Mouse (Mus musculus): ENCODE measurements around the gene Cd164l2. TPM values are rescaled to one million over a fixed set of nuclear protein-coding genes. Genes with fewer than 3 reads are reported as not detected.

Gene Cd164l2
- polyA plus RNA-seq, 1 experiment, result 10.0 TPM

DNA sequence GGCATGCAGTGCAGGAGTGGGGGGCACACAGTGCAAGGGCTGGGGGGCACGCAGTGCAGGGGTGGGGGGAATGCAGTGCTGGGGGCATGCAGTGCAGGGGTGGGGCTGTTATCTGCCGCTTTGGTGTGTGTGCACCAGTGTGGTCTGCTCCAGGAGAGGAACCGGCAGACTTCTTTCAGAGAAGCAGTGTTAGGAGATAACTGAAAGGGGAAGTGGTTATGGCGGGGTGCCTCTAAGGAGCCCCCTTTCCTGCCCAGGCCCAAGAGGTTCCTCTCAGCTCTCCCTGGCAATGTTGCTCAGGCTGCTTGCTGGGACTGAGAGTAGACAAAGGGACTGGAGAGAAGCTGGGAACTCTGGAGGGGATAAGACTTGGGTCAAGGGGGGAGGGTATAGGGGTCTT is 26.0 kb downstream of the Cd164l2 start:
- Histone ChIP-seq H3K4me1 (ENCODE audit: control insufficient read depth, insufficient read depth, low read length) (peaks cover 11% of the 10 kb centered on the region), H3K36me3 (ENCODE audit: control insufficient read depth, insufficient read depth, low read length) (no peaks in the 10 kb centered on the region), H3K4me3 (ENCODE audit: control insufficient read depth, low read depth, low read length) (no peak overlapping the region), H3K27me3 (ENCODE audit: control insufficient read depth, insufficient read depth, low read length) (no peaks in the 10 kb centered on the region), H3K27ac (ENCODE audit: control insufficient read depth, insufficient read depth, low read depth, low read length) (no peak overlapping the region)
- no peak for TF ChIP-seq CTCF (IDR thresholded peaks at IDR 0.05; ENCODE audit: control insufficient read depth, insufficient read depth, insufficient replicate concordance, low read depth, low read length)
- no peak for TF ChIP-seq POLR2A (IDR thresholded peaks at IDR 0.05; ENCODE audit: control insufficient read depth, low read depth, low read length)

DNA sequence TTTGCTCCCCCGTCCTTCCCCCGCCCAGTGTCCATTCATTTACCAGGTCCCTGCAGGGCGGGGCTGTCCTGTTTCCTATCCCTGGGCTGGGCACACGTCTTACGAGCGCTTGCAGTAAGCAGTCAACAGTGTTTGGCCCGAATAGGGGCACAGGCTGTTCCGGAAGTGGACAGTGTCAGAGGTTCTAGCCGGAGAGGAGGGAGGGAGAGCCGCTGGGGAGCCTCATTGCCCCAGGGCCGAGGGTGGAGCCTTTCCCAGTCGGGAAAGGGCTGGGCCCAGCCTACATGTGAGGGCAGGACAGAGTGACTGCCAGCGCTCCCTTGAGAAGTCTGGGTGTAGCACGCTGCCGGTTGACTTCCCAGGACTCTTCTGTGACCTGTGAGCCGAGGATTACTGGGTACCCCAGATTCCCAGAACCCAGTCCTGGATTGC is 28.6 kb downstream of the Cd164l2 start, which contains the start of gene Map3k6:
Map3k6 (plus strand) TSS at position 329 of the 432 bp plus-strand sequence.
- Histone ChIP-seq H3K27ac (ENCODE audit: control insufficient read depth, insufficient read depth, low read depth, low read length) (peak within 1 kb of the TSS; percentile 86), H3K4me3 (ENCODE audit: control insufficient read depth, low read depth, low read length) (peak within 1 kb of the TSS; percentile 91), H3K36me3 (ENCODE audit: control insufficient read depth, insufficient read depth, low read length) (no peaks in the 10 kb centered on the region), H3K4me1 (ENCODE audit: control insufficient read depth, insufficient read depth, low read length) (peaks cover 11% of the 10 kb centered on the region), H3K27me3 (ENCODE audit: control insufficient read depth, insufficient read depth, low read length) (no peaks in the 10 kb centered on the region)
- TF ChIP-seq POLR2A (IDR thresholded peaks at IDR 0.05; ENCODE audit: control insufficient read depth, low read depth, low read length), result no peak
- TF ChIP-seq CTCF (IDR thresholded peaks at IDR 0.05; ENCODE audit: control insufficient read depth, insufficient read depth, insufficient replicate concordance, low read depth, low read length), result no peak

DNA sequence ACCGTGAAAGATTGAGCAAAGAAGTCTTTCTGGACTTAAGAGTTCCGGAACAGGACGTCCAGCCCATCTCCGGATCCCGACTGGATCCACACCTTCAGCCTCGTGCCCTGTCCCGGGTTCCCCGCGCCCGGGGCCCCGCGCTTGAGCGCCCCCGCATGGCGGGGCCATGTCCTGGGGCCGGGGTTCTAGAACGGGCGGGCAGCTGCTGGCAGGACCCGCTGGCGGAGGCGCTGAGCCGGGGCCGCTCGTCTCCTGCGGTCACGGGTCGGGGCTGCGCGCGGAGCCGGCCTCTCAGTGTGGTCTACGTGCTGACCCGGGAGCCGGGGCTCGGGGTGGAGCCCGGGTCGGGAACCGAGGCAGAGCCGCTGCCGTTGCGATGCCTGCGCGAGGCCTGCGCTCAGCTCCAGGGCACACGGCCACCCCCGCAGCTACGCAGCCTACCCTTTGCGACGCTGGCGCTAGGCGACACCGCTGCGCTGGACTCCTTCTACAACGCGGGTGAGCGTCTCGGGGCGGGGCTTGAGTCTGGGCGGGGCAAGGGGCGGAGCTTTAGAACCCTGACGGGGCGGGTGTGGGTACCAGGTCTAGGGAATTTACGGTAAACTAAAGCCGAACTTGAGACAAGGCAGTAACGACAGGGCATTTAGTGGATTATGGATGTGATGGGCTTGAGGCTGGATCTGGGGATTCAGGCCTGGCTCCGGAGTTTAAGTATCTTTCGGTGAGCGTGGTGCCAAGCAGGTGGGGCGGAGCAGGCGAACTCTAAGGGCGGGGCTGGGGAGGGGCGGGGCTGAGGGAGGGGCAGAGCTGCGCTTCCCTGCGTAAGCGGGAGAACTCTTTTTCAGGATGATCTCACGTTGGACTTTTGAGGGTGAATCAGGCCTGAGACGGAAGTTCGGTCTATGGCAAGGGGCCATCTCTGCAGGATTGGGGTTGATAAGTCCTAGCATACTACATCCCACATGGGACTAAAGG is 29.3 kb downstream of the Cd164l2 start:
- TF ChIP-seq CTCF (IDR thresholded peaks at IDR 0.05; ENCODE audit: control insufficient read depth, insufficient read depth, insufficient replicate concordance, low read depth, low read length) (no peak; the same call in 1 of the 2 replicates), POLR2A (IDR thresholded peaks at IDR 0.05; ENCODE audit: control insufficient read depth, low read depth, low read length) (peak; percentile 70; the same call in 1 of the 2 replicates)
- peak overlapping the region; percentile 86 for H3K27ac ChIP-seq (ENCODE audit: control insufficient read depth, insufficient read depth, low read depth, low read length)
- H3K4me1 ChIP-seq (ENCODE audit: control insufficient read depth, insufficient read depth, low read length), result peaks cover 11% of the 10 kb centered on the region
- no peaks in the 10 kb centered on the region for H3K36me3 ChIP-seq (ENCODE audit: control insufficient read depth, insufficient read depth, low read length)
- no peaks in the 10 kb centered on the region for H3K27me3 ChIP-seq (ENCODE audit: control insufficient read depth, insufficient read depth, low read length)
- peak overlapping the region; percentile 91 for H3K4me3 ChIP-seq (ENCODE audit: control insufficient read depth, low read depth, low read length)

DNA sequence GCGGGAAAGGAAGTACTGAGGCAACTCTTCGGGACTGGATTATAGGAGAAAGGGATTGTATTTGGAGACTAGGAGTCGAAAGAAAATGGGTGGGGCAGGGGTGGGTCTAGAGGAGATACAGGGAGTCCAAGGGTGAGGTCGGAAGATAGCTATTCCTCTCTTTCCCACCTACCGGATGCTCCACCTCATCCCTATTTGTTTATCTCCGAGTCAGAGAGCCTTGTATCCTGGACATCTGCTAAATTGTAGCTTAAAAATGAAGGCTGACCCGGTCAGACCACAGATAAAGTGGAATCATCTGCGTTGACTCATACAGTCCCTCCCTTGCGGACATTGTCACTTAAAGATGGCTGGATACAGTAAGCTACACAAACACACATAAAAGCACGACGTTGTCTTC is 30.0 kb downstream of the Cd164l2 start:
- Histone ChIP-seq H3K27ac (ENCODE audit: control insufficient read depth, insufficient read depth, low read depth, low read length) (no peak overlapping the region), H3K4me3 (ENCODE audit: control insufficient read depth, low read depth, low read length) (peak overlapping the region; percentile 91), H3K36me3 (ENCODE audit: control insufficient read depth, insufficient read depth, low read length) (no peaks in the 10 kb centered on the region), H3K4me1 (ENCODE audit: control insufficient read depth, insufficient read depth, low read length) (peaks cover 11% of the 10 kb centered on the region), H3K27me3 (ENCODE audit: control insufficient read depth, insufficient read depth, low read length) (no peaks in the 10 kb centered on the region)
- no peak for TF ChIP-seq POLR2A (IDR thresholded peaks at IDR 0.05; ENCODE audit: control insufficient read depth, low read depth, low read length)
- no peak for TF ChIP-seq CTCF (IDR thresholded peaks at IDR 0.05; ENCODE audit: control insufficient read depth, insufficient read depth, insufficient replicate concordance, low read depth, low read length)

DNA sequence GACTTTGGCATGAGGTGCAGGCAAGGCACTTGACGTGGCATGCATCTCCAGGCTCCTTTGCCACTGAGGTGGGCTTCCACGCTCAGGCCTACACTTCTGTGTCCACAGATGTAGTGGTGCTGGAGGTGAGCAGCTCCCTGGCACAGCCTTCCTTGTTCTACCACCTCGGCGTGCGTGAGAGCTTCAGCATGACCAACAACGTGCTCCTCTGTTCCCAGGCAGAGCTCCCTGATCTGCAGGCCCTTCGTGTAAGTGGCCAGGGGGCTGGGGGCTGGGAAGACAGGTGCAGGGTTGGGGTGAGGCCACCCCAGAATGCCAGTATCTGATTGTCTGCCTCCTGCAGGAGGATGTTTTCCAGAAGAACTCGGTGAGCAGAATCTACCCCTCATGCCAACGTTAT is 30.8 kb downstream of the Cd164l2 start:
- Histone ChIP-seq H3K4me1 (ENCODE audit: control insufficient read depth, insufficient read depth, low read length) (peaks cover 11% of the 10 kb centered on the region), H3K27ac (ENCODE audit: control insufficient read depth, insufficient read depth, low read depth, low read length) (no peak overlapping the region), H3K36me3 (ENCODE audit: control insufficient read depth, insufficient read depth, low read length) (no peaks in the 10 kb centered on the region), H3K4me3 (ENCODE audit: control insufficient read depth, low read depth, low read length) (no peak overlapping the region), H3K27me3 (ENCODE audit: control insufficient read depth, insufficient read depth, low read length) (no peaks in the 10 kb centered on the region)
- TF ChIP-seq CTCF (IDR thresholded peaks at IDR 0.05; ENCODE audit: control insufficient read depth, insufficient read depth, insufficient replicate concordance, low read depth, low read length), result no peak
- TF ChIP-seq POLR2A (IDR thresholded peaks at IDR 0.05; ENCODE audit: control insufficient read depth, low read depth, low read length), result no peak

DNA sequence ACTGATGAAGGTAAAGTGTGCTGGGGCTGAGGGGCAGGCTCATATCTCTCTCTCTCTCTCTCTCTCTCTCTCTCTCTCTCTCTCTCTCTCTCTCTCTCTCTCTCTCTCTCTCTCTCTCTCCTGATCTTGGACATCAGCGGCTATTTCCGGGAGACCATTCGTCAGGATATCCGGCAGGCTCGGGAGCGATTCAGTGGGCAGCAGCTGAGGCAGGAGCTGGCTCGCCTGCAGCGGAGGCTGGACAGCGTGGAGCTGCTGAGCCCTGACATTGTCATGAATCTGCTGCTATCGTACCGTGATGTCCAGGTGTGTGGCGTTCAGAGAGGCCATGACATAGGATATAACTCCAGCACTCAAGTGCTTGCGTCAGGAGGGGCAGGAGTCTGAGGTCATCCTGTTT is 31.6 kb downstream of the Cd164l2 start:
- no peak overlapping the region for H3K27ac ChIP-seq (ENCODE audit: control insufficient read depth, insufficient read depth, low read depth, low read length)

DNA sequence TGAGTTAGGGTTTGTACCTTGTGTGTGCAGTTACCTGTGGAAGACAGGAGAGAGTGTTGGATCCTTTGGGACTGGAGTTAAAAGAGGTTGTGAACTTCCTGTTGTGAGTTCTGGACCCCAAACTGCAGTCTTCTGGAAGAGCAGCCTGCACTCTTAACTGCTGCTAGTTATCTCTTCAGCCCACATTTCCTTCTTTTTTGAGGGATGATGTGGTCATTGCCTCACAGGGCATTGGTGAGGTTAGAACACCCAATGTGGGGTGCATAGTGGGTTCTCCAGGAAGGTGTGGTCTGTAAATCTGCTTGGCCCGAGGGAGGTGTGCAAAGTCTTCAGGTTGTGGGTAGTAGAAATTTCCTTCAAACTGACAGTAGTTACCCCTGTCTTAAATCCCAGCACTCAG is 32.4 kb downstream of the Cd164l2 start:
- TF ChIP-seq CTCF (IDR thresholded peaks at IDR 0.05; ENCODE audit: control insufficient read depth, insufficient read depth, insufficient replicate concordance, low read depth, low read length) (no peak), POLR2A (IDR thresholded peaks at IDR 0.05; ENCODE audit: control insufficient read depth, low read depth, low read length) (no peak)
- Histone ChIP-seq H3K36me3 (ENCODE audit: control insufficient read depth, insufficient read depth, low read length) (no peaks in the 10 kb centered on the region), H3K4me1 (ENCODE audit: control insufficient read depth, insufficient read depth, low read length) (peaks cover 11% of the 10 kb centered on the region), H3K4me3 (ENCODE audit: control insufficient read depth, low read depth, low read length) (no peak overlapping the region), H3K27ac (ENCODE audit: control insufficient read depth, insufficient read depth, low read depth, low read length) (no peak overlapping the region), H3K27me3 (ENCODE audit: control insufficient read depth, insufficient read depth, low read length) (no peaks in the 10 kb centered on the region)

More for the DNA sequence above, 31.6 kb downstream of the Cd164l2 start:
- H3K4me3 ChIP-seq (ENCODE audit: control insufficient read depth, low read depth, low read length), result no peak overlapping the region
- no peaks in the 10 kb centered on the region for H3K36me3 ChIP-seq (ENCODE audit: control insufficient read depth, insufficient read depth, low read length)
- no peak for TF ChIP-seq CTCF (IDR thresholded peaks at IDR 0.05; ENCODE audit: control insufficient read depth, insufficient read depth, insufficient replicate concordance, low read depth, low read length)
- no peak for TF ChIP-seq POLR2A (IDR thresholded peaks at IDR 0.05; ENCODE audit: control insufficient read depth, low read depth, low read length)
- peaks cover 11% of the 10 kb centered on the region for H3K4me1 ChIP-seq (ENCODE audit: control insufficient read depth, insufficient read depth, low read length)
- H3K27me3 ChIP-seq (ENCODE audit: control insufficient read depth, insufficient read depth, low read length), result no peaks in the 10 kb centered on the region

All from testis, adult 2 months (tissue).